Mouse (Mus musculus) kidney, postnatal 0 days (tissue): ENCODE results near the gene Zbtb49. TPM values are rescaled to one million over a fixed set of nuclear protein-coding genes. Genes with fewer than 3 reads are reported as not detected.

Experiments used
- ATAC-seq: fragments of 200-750 bp; cut with Nextera tagmentation; replicated peaks from 2 replicates; pipeline ENCODE4 v1.8.0; 2017; ENCODE audit warnings: low read depth, moderate number of reproducible peaks, moderate TSS enrichment, moderate library complexity; ENCODE audit not compliant: low FRiP score
- DNase-seq: peaks from one replicate; pipeline ENCODE4 v3.0.0-alpha.2; 2016; ENCODE audit warnings: low spot score
- H3K27ac ChIP-seq: fragments of 300-500 bp; sonication (generic); 2 replicates; pipeline ENCODE4 v1.5.1; 2014; ENCODE audit warnings: mild to moderate bottlenecking
- H3K27me3 ChIP-seq: fragments of 300-500 bp; sonication (generic); 2 replicates; pipeline ENCODE4 v1.6.1; 2014; ENCODE audit warnings: low read length, mixed read lengths; ENCODE audit not compliant: insufficient read depth
- H3K36me3 ChIP-seq: fragments of 300-500 bp; sonication (generic); 2 replicates; pipeline ENCODE4 v1.6.1; 2014; ENCODE audit warnings: low read length, mixed read lengths; ENCODE audit not compliant: insufficient read depth
- H3K4me1 ChIP-seq: fragments of 300-500 bp; sonication (generic); replicated peaks from 2 replicates; pipeline ENCODE4 v1.6.1; 2014; ENCODE audit warnings: antibody characterized with exemption, low read length, mixed read lengths; ENCODE audit not compliant: insufficient read depth
- H3K4me2 ChIP-seq: fragments of 300-500 bp; sonication (generic); 2 replicates; pipeline ENCODE4 v1.6.1; 2014; ENCODE audit warnings: mild to moderate bottlenecking, low read length, moderate library complexity, mixed read lengths
- H3K4me3 ChIP-seq: fragments of 300-500 bp; sonication (generic); replicated peaks from 2 replicates; pipeline ENCODE4 v1.5.1; 2014; ENCODE audit warnings: low read depth, low read length
- H3K9ac ChIP-seq: fragments of 300-500 bp; sonication (generic); 2 replicates; pipeline ENCODE4 v1.6.1; 2014; ENCODE audit warnings: low read depth, low read length
- H3K9me3 ChIP-seq: fragments of 300-500 bp; sonication (generic); replicated peaks from 2 replicates; pipeline ENCODE4 v1.6.1; 2016; ENCODE audit warnings: low read length, inconsistent platforms, mixed read lengths
- CTCF ChIP-seq: IDR thresholded peaks from 2 replicates; pipeline ENCODE4 v1.5.1; 2016; ENCODE audit warnings: antibody characterized with exemption, low read depth, mild to moderate bottlenecking, moderate library complexity
- WGBS: fragments of 180-500 bp; shearing (Covaris S2); extraction: QIAGEN DNeasy Blood & Tissue Kit; methylation state at CpG from one replicate; pipeline ENCODE4 v1.1.7; 2014; 5-methylcytosine and 5-hydroxymethylcytosine counted together
- polyA plus RNA-seq: library from polyadenylated mRNA; unstranded; fragments of >200 nt; fragmentation: Nextera tagmentation; extraction: Ambion mirVana; gene quantifications from 2 replicates; pipeline ENCODE4 v1.2.1, GENCODE M21; 2015

Zbtb49 gene
- polyA plus RNA-seq, 1 experiment from 2014 or later: 8.4 TPM

GRCm38 (mm10) chr5:38158947-38159633, 61.2 kb downstream of the Zbtb49 start:
- no peak for TF ChIP-seq CTCF
- Histone ChIP-seq H3K9ac (peak overlapping the region; percentile 67), H3K27ac (no peak overlapping the region), H3K36me3 (0 out of 2 replicates have a peak, but pooled peaks cover 5% of the 10 kb centered on the region), H3K4me2 (peak overlapping the region; percentile 96), H3K27me3 (peaks cover 5% of the 10 kb centered on the region; the same call in 1 of the 2 replicates), H3K4me3 (peak overlapping the region; percentile 71), H3K9me3 (no peaks in the 10 kb centered on the region), H3K4me1 (no peaks in the 10 kb centered on the region; the same call in 1 of the 2 replicates)
- DNase-seq (peak; percentile 77), ATAC-seq (peak; percentile 38)
- WGBS: under 1% methylated on average over 61 of the region's 79 CpGs

GRCm38 (mm10) chr5:38158501-38158946, 61.7 kb downstream of the Zbtb49 start:
- Histone ChIP-seq H3K4me3 (peak overlapping the region; percentile 71), H3K27me3 (peaks cover 5% of the 10 kb centered on the region; the same call in 1 of the 2 replicates), H3K27ac (no peak overlapping the region), H3K4me2 (peak overlapping the region; percentile 96), H3K36me3 (0 out of 2 replicates have a peak, but pooled peaks cover 5% of the 10 kb centered on the region), H3K9me3 (no peaks in the 10 kb centered on the region), H3K4me1 (no peaks in the 10 kb centered on the region; the same call in 1 of the 2 replicates), H3K9ac (peak overlapping the region; percentile 67)
- peak; percentile 23; the same call in 1 of the 2 replicates for ATAC-seq
- WGBS: 4% methylated on average over 17 of the region's 17 CpGs
- DNase-seq: peak; percentile 6
- TF ChIP-seq CTCF: no peak

- no peak for TF ChIP-seq CTCF
- 78% methylated on average over 9 of the region's 9 CpGs for WGBS
- no peak overlapping the region for H3K4me3 ChIP-seq
- ATAC-seq (no peak), DNase-seq (no peak)
- H3K9ac ChIP-seq: no peak overlapping the region
- no peak overlapping the region for H3K27ac ChIP-seq
- H3K4me2 ChIP-seq: no peak overlapping the region
- peaks cover 3% of the 10 kb centered on the region; the same call in 1 of the 2 replicates for H3K27me3 ChIP-seq
- no peaks in the 10 kb centered on the region for H3K9me3 ChIP-seq
- H3K36me3 ChIP-seq: 0 out of 2 replicates have a peak, but pooled peaks cover 5% of the 10 kb centered on the region
- H3K4me1 ChIP-seq: no peaks in the 10 kb centered on the region; the same call in 1 of the 2 replicates
These were observed 62.7 kb downstream of the Zbtb49 start for GRCm38 (mm10) chr5:38157481-38158020.

GRCm38 (mm10) chr5:38153636-38154035, 66.6 kb downstream of the Zbtb49 start:
- 0 out of 2 replicates have a peak, but pooled peaks cover 5% of the 10 kb centered on the region for H3K36me3 ChIP-seq
- H3K27me3 ChIP-seq: no peaks in the 10 kb centered on the region
- no peak overlapping the region for H3K9ac ChIP-seq
- H3K27ac ChIP-seq: no peak overlapping the region
- no peaks in the 10 kb centered on the region for H3K9me3 ChIP-seq
- no peak for ATAC-seq
- no peak for TF ChIP-seq CTCF
- WGBS: 95% methylated on average over 5 of the region's 5 CpGs
- no peaks in the 10 kb centered on the region; the same call in 1 of the 2 replicates for H3K4me1 ChIP-seq
- H3K4me2 ChIP-seq: no peak overlapping the region
- no peak for DNase-seq
- H3K4me3 ChIP-seq: no peak overlapping the region

GRCm38 (mm10) chr5:38152201-38153108, 67.8 kb downstream of the Zbtb49 start:
- no peak overlapping the region for H3K27ac ChIP-seq
- no peaks in the 10 kb centered on the region for H3K27me3 ChIP-seq
- DNase-seq: no peak
- H3K4me1 ChIP-seq: no peaks in the 10 kb centered on the region
- no peak overlapping the region for H3K9ac ChIP-seq
- H3K36me3 ChIP-seq: 0 out of 2 replicates have a peak, but pooled peaks cover 5% of the 10 kb centered on the region
- no peak for TF ChIP-seq CTCF
- no peak overlapping the region for H3K4me2 ChIP-seq
- no peak for ATAC-seq
- H3K9me3 ChIP-seq: no peaks in the 10 kb centered on the region
- WGBS: 84% methylated on average over 10 of the region's 10 CpGs
- H3K4me3 ChIP-seq: no peak overlapping the region

GRCm38 (mm10) chr5:38151264-38151663, 69.0 kb downstream of the Zbtb49 start:
- WGBS: 60% methylated on average over 3 of the region's 3 CpGs
- no peak for TF ChIP-seq CTCF
- Histone ChIP-seq H3K4me3 (no peak overlapping the region), H3K27ac (no peak overlapping the region), H3K9ac (no peak overlapping the region), H3K4me2 (no peak overlapping the region), H3K9me3 (no peaks in the 10 kb centered on the region), H3K27me3 (no peaks in the 10 kb centered on the region), H3K36me3 (0 out of 2 replicates have a peak, but pooled peaks cover 5% of the 10 kb centered on the region), H3K4me1 (no peaks in the 10 kb centered on the region)
- DNase-seq (no peak), ATAC-seq (no peak)
